Mouse (Mus musculus): ENCODE measurements around the gene Fbxo3.
"Not testable (repeated sequence)": the region's sequence is repeated elsewhere in the genome, so short reads cannot be mapped to it uniquely, and the experiment has no call there.

Gene Fbxo3

GRCm38 (mm10) chr2:104096256-104096655 is 68.7 kb downstream of the Fbxo3 start:
- DNase-seq (ENCODE audit: low read depth, low spot score), result peak; percentile 25

GRCm38 (mm10) chr2:104096796-104097195 is 69.3 kb downstream of the Fbxo3 start:
- DNase-seq (ENCODE audit: low read depth, low spot score), result peak; percentile 34

GRCm38 (mm10) chr2:104097396-104097795 is 69.9 kb downstream of the Fbxo3 start:
- DNase-seq (ENCODE audit: low read depth, low spot score), result not testable (repeated sequence)

- peak; percentile 76 for DNase-seq (ENCODE audit: low read depth, low spot score)
These were observed 71.2 kb downstream of the Fbxo3 start for GRCm38 (mm10) chr2:104098529-104099230.

GRCm38 (mm10) chr2:104099231-104099585 is 71.7 kb downstream of the Fbxo3 start:
- no peak for DNase-seq (ENCODE audit: low read depth, low spot score)

GRCm38 (mm10) chr2:104099946-104100345 is 72.4 kb downstream of the Fbxo3 start:
- no peak for DNase-seq (ENCODE audit: low read depth, low spot score)

- no peak for DNase-seq (ENCODE audit: low read depth, low spot score)
These were observed 77.3 kb downstream of the Fbxo3 start for GRCm38 (mm10) chr2:104104800-104105199.

- not testable (repeated sequence) for DNase-seq (ENCODE audit: low read depth, low spot score)
These were observed 81.5 kb downstream of the Fbxo3 start for GRCm38 (mm10) chr2:104109021-104109420.

GRCm38 (mm10) chr2:104109528-104109927 is 82.0 kb downstream of the Fbxo3 start:
- peak; percentile 69 for DNase-seq (ENCODE audit: low read depth, low spot score)

- DNase-seq (ENCODE audit: low read depth, low spot score), result no peak
These were observed 82.5 kb downstream of the Fbxo3 start for GRCm38 (mm10) chr2:104110031-104110430.

GRCm38 (mm10) chr2:104111170-104111797 is 83.8 kb downstream of the Fbxo3 start:
- not testable (repeated sequence) for DNase-seq (ENCODE audit: low read depth, low spot score)

Measured in R1 (cell line).